Mouse (Mus musculus) large intestine, adult 2 months (tissue): ENCODE measurements at regions not wholly inside any gene's neighbourhood (a gene's known extent, or its start where the extent isn't known, plus 50 kb on each side); places are given as distances from the start of the nearest gene placed in this dataset.

Experiments
- DNase-seq: peaks from one replicate; pipeline ENCODE4 v3.0.0-alpha.2; 2012; ENCODE audit warnings: low read depth, low spot score
- WGBS: fragments of 180-500 bp; shearing (Covaris S2); methylation state at CpG from one replicate; pipeline ENCODE4 v1.1.7; 2018; 5-methylcytosine and 5-hydroxymethylcytosine counted together

GRCm38 (mm10) chr8:44819691-44820090 is 115.6 kb upstream of the Fat1 start:
- DNase-seq, result no peak
- WGBS, result 40% methylated on average over 7 of the region's 7 CpGs

GRCm38 (mm10) chr8:44825183-44825757 is 110.0 kb upstream of the Fat1 start:
- 30% methylated on average over 6 of the region's 6 CpGs for WGBS
- DNase-seq, result no peak

GRCm38 (mm10) chr8:44826936-44827335 is 108.3 kb upstream of the Fat1 start:
- WGBS, result 70% methylated on average over 13 of the region's 13 CpGs
- DNase-seq, result no peak

GRCm38 (mm10) chr8:44828026-44828425 is 107.2 kb upstream of the Fat1 start:
- 92% methylated on average over 3 of the region's 3 CpGs for WGBS
- no peak for DNase-seq

GRCm38 (mm10) chr8:44838431-44838830 is 96.8 kb upstream of the Fat1 start:
- no peak for DNase-seq
- WGBS, result 92% methylated on average over 8 of the region's 8 CpGs

GRCm38 (mm10) chr8:44839504-44840209 is 95.6 kb upstream of the Fat1 start:
- 73% methylated on average over 13 of the region's 13 CpGs for WGBS
- DNase-seq, result no peak

GRCm38 (mm10) chr8:44840646-44841045 is 94.6 kb upstream of the Fat1 start:
- WGBS, result 48% methylated on average over 3 of the region's 3 CpGs
- no peak for DNase-seq

- 93% methylated on average over 1 of the region's 1 CpGs for WGBS
- DNase-seq, result no peak
Observed at GRCm38 (mm10) chr8:44844362-44844761, 90.9 kb upstream of the Fat1 start.

- WGBS, result 34% methylated on average over 4 of the region's 4 CpGs
- no peak for DNase-seq
Observed at GRCm38 (mm10) chr8:44852223-44852622, 83.0 kb upstream of the Fat1 start.

GRCm38 (mm10) chr8:44855115-44855514 is 80.1 kb upstream of the Fat1 start:
- no peak for DNase-seq

GRCm38 (mm10) chr8:44867202-44867601 is 68.0 kb upstream of the Fat1 start:
- WGBS, result 51% methylated on average over 6 of the region's 6 CpGs
- no peak for DNase-seq

More at GRCm38 (mm10) chr8:44855115-44855514, 80.1 kb upstream of the Fat1 start:
- 96% methylated on average over 4 of the region's 4 CpGs for WGBS

- 67% methylated on average over 5 of the region's 5 CpGs for WGBS
- DNase-seq, result no peak
Observed at GRCm38 (mm10) chr8:44867666-44868065, 67.6 kb upstream of the Fat1 start.

GRCm38 (mm10) chr8:44877066-44877465 is 58.2 kb upstream of the Fat1 start:
- WGBS, result 86% methylated on average over 5 of the region's 5 CpGs
- DNase-seq, result no peak

GRCm38 (mm10) chr8:44878208-44878607 is 57.0 kb upstream of the Fat1 start:
- no peak for DNase-seq
- WGBS, result 14% methylated on average over 3 of the region's 3 CpGs

GRCm38 (mm10) chr8:44879186-44879585 is 56.1 kb upstream of the Fat1 start:
- no peak for DNase-seq
- 39% methylated on average over 4 of the region's 4 CpGs for WGBS

GRCm38 (mm10) chr8:44884399-44885006 is 50.7 kb upstream of the Fat1 start:
- 78% methylated on average over 8 of the region's 8 CpGs for WGBS
- no peak for DNase-seq
